Mouse (Mus musculus): ENCODE data around the gene Mknk1. TPM values are rescaled to one million over a fixed set of nuclear protein-coding genes. Genes with fewer than 3 reads are reported as not detected.
A peak's percentile ranks its signal among the peaks of the same experiment; 100 is the strongest.

The Mknk1 gene
- polyA plus RNA-seq, 1 experiment from 2014 or later: 20.4 TPM

- Histone ChIP-seq H3K4me2 (ENCODE audit: low read length) (no peak overlapping the region), H3K4me1 (replicated peaks; ENCODE audit: insufficient read depth, low read length) (0 out of 2 replicates have a peak, but pooled peaks cover 3% of the 10 kb centered on the region), H3K9me3 (replicated peaks; ENCODE audit: low read length) (no peaks in the 10 kb centered on the region), H3K27ac (no peak overlapping the region), H3K4me3 (replicated peaks; ENCODE audit: low read depth, low read length) (no peak overlapping the region), H3K36me3 (ENCODE audit: insufficient read depth, low read length) (no peaks in the 10 kb centered on the region), H3K27me3 (ENCODE audit: insufficient read depth, low read length) (peaks cover 13% of the 10 kb centered on the region; the same call in 1 of the 2 replicates), H3K9ac (ENCODE audit: low read depth, low read length) (no peak overlapping the region)
- TF ChIP-seq CTCF (IDR thresholded peaks at IDR 0.05; ENCODE audit: low read depth): no peak
- WGBS: 18% methylated on average over 1 of the region's 1 CpGs
- ATAC-seq (replicated peaks; ENCODE audit: low FRiP score, low read depth) (no peak), DNase-seq (ENCODE audit: low spot score) (peak; percentile 42)
These were observed 47.9 kb downstream of the Mknk1 start for GRCm38 (mm10) chr4:115886875-115887274.

GRCm38 (mm10) chr4:115890066-115890465 lies 51.1 kb downstream of the Mknk1 start:
- Histone ChIP-seq H3K4me1 (replicated peaks; ENCODE audit: insufficient read depth, low read length) (0 out of 2 replicates have a peak, but pooled peaks cover 3% of the 10 kb centered on the region), H3K36me3 (ENCODE audit: insufficient read depth, low read length) (no peaks in the 10 kb centered on the region), H3K27me3 (ENCODE audit: insufficient read depth, low read length) (peaks cover 13% of the 10 kb centered on the region; the same call in 1 of the 2 replicates), H3K4me2 (ENCODE audit: low read length) (peak overlapping the region; percentile 50), H3K27ac (no peak overlapping the region), H3K4me3 (replicated peaks; ENCODE audit: low read depth, low read length) (peak overlapping the region; percentile 22), H3K9me3 (replicated peaks; ENCODE audit: low read length) (no peaks in the 10 kb centered on the region), H3K9ac (ENCODE audit: low read depth, low read length) (no peak overlapping the region)
- WGBS: 4% methylated on average over 6 of the region's 6 CpGs
- DNase-seq (ENCODE audit: low spot score) (peak; percentile 29), ATAC-seq (replicated peaks; ENCODE audit: low FRiP score, low read depth) (no peak)
- TF ChIP-seq CTCF (IDR thresholded peaks at IDR 0.05; ENCODE audit: low read depth): no peak

GRCm38 (mm10) chr4:115890553-115890952 lies 51.6 kb downstream of the Mknk1 start, which contains the start of gene 6430628N08Rik:
TSS of gene 6430628N08Rik (plus strand) at chr4:115890665.
- Histone ChIP-seq H3K4me1 (replicated peaks; ENCODE audit: insufficient read depth, low read length) (0 out of 2 replicates have a peak, but pooled peaks cover 3% of the 10 kb centered on the region), H3K27ac (no peak within 1 kb of the TSS), H3K4me2 (ENCODE audit: low read length) (peak within 1 kb of the TSS; percentile 50), H3K9me3 (replicated peaks; ENCODE audit: low read length) (no peaks in the 10 kb centered on the region), H3K27me3 (ENCODE audit: insufficient read depth, low read length) (peaks cover 13% of the 10 kb centered on the region; the same call in 1 of the 2 replicates), H3K36me3 (ENCODE audit: insufficient read depth, low read length) (no peaks in the 10 kb centered on the region), H3K4me3 (replicated peaks; ENCODE audit: low read depth, low read length) (peak within 1 kb of the TSS; percentile 22), H3K9ac (ENCODE audit: low read depth, low read length) (no peak within 1 kb of the TSS)
- WGBS: 2% methylated on average over 31 of the region's 31 CpGs
- no peak for TF ChIP-seq CTCF (IDR thresholded peaks at IDR 0.05; ENCODE audit: low read depth)
- ATAC-seq (replicated peaks; ENCODE audit: low FRiP score, low read depth): no peak
- DNase-seq (ENCODE audit: low spot score): peak; percentile 17

GRCm38 (mm10) chr4:115894281-115894680 lies 55.3 kb downstream of the Mknk1 start:
- H3K4me2 ChIP-seq (ENCODE audit: low read length): no peak overlapping the region
- no peaks in the 10 kb centered on the region for H3K36me3 ChIP-seq (ENCODE audit: insufficient read depth, low read length)
- no peak overlapping the region for H3K4me3 ChIP-seq (replicated peaks; ENCODE audit: low read depth, low read length)
- DNase-seq (ENCODE audit: low spot score) (peak; percentile 32), ATAC-seq (replicated peaks; ENCODE audit: low FRiP score, low read depth) (peak; percentile 41; the same call in 1 of the 2 replicates)
- no peak for TF ChIP-seq CTCF (IDR thresholded peaks at IDR 0.05; ENCODE audit: low read depth)
- no peak overlapping the region for H3K27ac ChIP-seq
- peaks cover 10% of the 10 kb centered on the region; the same call in 1 of the 2 replicates for H3K4me1 ChIP-seq (replicated peaks; ENCODE audit: insufficient read depth, low read length)
- no peaks in the 10 kb centered on the region for H3K9me3 ChIP-seq (replicated peaks; ENCODE audit: low read length)
- peaks cover 31% of the 10 kb centered on the region for H3K27me3 ChIP-seq (ENCODE audit: insufficient read depth, low read length)
- H3K9ac ChIP-seq (ENCODE audit: low read depth, low read length): no peak overlapping the region
- 20% methylated on average over 3 of the region's 3 CpGs for WGBS

- no peaks in the 10 kb centered on the region for H3K9me3 ChIP-seq (replicated peaks; ENCODE audit: low read length)
- peak; percentile 40 for DNase-seq (ENCODE audit: low spot score)
- H3K36me3 ChIP-seq (ENCODE audit: insufficient read depth, low read length): no peaks in the 10 kb centered on the region
- peak overlapping the region; percentile 28 for H3K4me3 ChIP-seq (replicated peaks; ENCODE audit: low read depth, low read length)
- H3K4me1 ChIP-seq (replicated peaks; ENCODE audit: insufficient read depth, low read length): peaks cover 7% of the 10 kb centered on the region; the same call in 1 of the 2 replicates
- H3K4me2 ChIP-seq (ENCODE audit: low read length): peak overlapping the region; percentile 60
- H3K27me3 ChIP-seq (ENCODE audit: insufficient read depth, low read length): peaks cover 28% of the 10 kb centered on the region
- TF ChIP-seq CTCF (IDR thresholded peaks at IDR 0.05; ENCODE audit: low read depth): peak; percentile 55
- no peak overlapping the region for H3K9ac ChIP-seq (ENCODE audit: low read depth, low read length)
- ATAC-seq (replicated peaks; ENCODE audit: low FRiP score, low read depth): no peak; the same call in 1 of the 2 replicates
- no peak overlapping the region for H3K27ac ChIP-seq
- WGBS: 1% methylated on average over 55 of the region's 56 CpGs
These were observed 59.1 kb downstream of the Mknk1 start for GRCm38 (mm10) chr4:115897901-115898631.

- WGBS: 19% methylated on average over 5 of the region's 5 CpGs
- Histone ChIP-seq H3K27me3 (ENCODE audit: insufficient read depth, low read length) (peaks cover 31% of the 10 kb centered on the region), H3K4me2 (ENCODE audit: low read length) (no peak overlapping the region), H3K36me3 (ENCODE audit: insufficient read depth, low read length) (no peaks in the 10 kb centered on the region), H3K4me1 (replicated peaks; ENCODE audit: insufficient read depth, low read length) (peaks cover 6% of the 10 kb centered on the region; the same call in 1 of the 2 replicates), H3K9ac (ENCODE audit: low read depth, low read length) (no peak overlapping the region), H3K9me3 (replicated peaks; ENCODE audit: low read length) (no peaks in the 10 kb centered on the region), H3K27ac (no peak overlapping the region), H3K4me3 (replicated peaks; ENCODE audit: low read depth, low read length) (no peak overlapping the region)
- DNase-seq (ENCODE audit: low spot score): peak; percentile 86
- TF ChIP-seq CTCF (IDR thresholded peaks at IDR 0.05; ENCODE audit: low read depth): peak; percentile 89
- no peak for ATAC-seq (replicated peaks; ENCODE audit: low FRiP score, low read depth)
These were observed 63.8 kb downstream of the Mknk1 start for GRCm38 (mm10) chr4:115902816-115903215.

Measured in kidney, postnatal 0 days (tissue).